Mouse (Mus musculus) midbrain, embryonic 11.5 days (tissue): Measurements from ENCODE around the gene Tnfsf13. TPM values are rescaled to one million over a fixed set of nuclear protein-coding genes. Genes with fewer than 3 reads are reported as not detected.

Experiments used
- ATAC-seq: fragments of 200-750 bp; cut with Nextera tagmentation; 2 replicates; pipeline ENCODE4 v1.8.0; 2017; ENCODE audit warnings: moderate TSS enrichment, moderate library complexity; ENCODE audit not compliant: low FRiP score
- DNase-seq: peaks from one replicate; pipeline ENCODE4 v3.0.0; 2015; ENCODE audit warnings: low spot score; ENCODE audit errors: missing footprints
- H3K27ac ChIP-seq: fragments of 300-500 bp; sonication (generic); 2 replicates; pipeline ENCODE4 v1.5.1; 2014; ENCODE audit warnings: low read depth, low read length
- H3K27me3 ChIP-seq: fragments of 300-500 bp; sonication (generic); 2 replicates; pipeline ENCODE4 v1.6.1; 2014; ENCODE audit warnings: mild to moderate bottlenecking, low read length, moderate library complexity, mixed read lengths; ENCODE audit not compliant: control insufficient read depth, insufficient read depth
- H3K36me3 ChIP-seq: fragments of 300-500 bp; sonication (generic); 2 replicates; pipeline ENCODE4 v1.6.1; 2014; ENCODE audit warnings: mild to moderate bottlenecking, low read length, moderate library complexity, mixed read lengths; ENCODE audit not compliant: control insufficient read depth, insufficient read depth
- H3K4me1 ChIP-seq: fragments of 300-500 bp; sonication (generic); 2 replicates; pipeline ENCODE4 v1.6.1; 2014; ENCODE audit warnings: low read length; ENCODE audit not compliant: control insufficient read depth, insufficient read depth
- H3K4me2 ChIP-seq: fragments of 300-500 bp; sonication (generic); 2 replicates; pipeline ENCODE4 v1.6.1; 2014; ENCODE audit warnings: mild to moderate bottlenecking, moderate library complexity
- H3K4me3 ChIP-seq: fragments of 300-500 bp; sonication (generic); 2 replicates; pipeline ENCODE4 v1.5.1; 2014; ENCODE audit warnings: low read depth, low read length
- H3K9ac ChIP-seq: fragments of 300-500 bp; sonication (generic); 2 replicates; pipeline ENCODE4 v1.6.1; 2014; ENCODE audit warnings: low read length
- H3K9me3 ChIP-seq: fragments of 300-500 bp; sonication (generic); 2 replicates; pipeline ENCODE4 v1.6.1; 2016; ENCODE audit warnings: low read length; ENCODE audit not compliant: control insufficient read depth
- WGBS: fragments of 180-500 bp; shearing (Covaris S2); extraction: QIAGEN DNeasy Blood & Tissue Kit; methylation state at CpG from one replicate; pipeline ENCODE4 v1.1.7; 2014; 5-methylcytosine and 5-hydroxymethylcytosine counted together
- microRNA counts: library from miRNA; unstranded; fragments of <30 nt; microRNA quantifications from one replicate; lab custom pipeline; 2015
- microRNA-seq: library from miRNA; unstranded; fragments of <30 nt; microRNA quantifications from one replicate; pipeline ENCODE4, GENCODE M21; 2017
- polyA plus RNA-seq: library from polyadenylated mRNA; unstranded; fragments of >200 nt; fragmentation: Nextera tagmentation; extraction: Ambion mirVana; gene quantifications from 2 replicates; pipeline ENCODE4 v1.2.1, GENCODE M21; 2014

Gene Tnfsf13
- polyA plus RNA-seq, 1 experiment from 2014 or later: not detected

DNA sequence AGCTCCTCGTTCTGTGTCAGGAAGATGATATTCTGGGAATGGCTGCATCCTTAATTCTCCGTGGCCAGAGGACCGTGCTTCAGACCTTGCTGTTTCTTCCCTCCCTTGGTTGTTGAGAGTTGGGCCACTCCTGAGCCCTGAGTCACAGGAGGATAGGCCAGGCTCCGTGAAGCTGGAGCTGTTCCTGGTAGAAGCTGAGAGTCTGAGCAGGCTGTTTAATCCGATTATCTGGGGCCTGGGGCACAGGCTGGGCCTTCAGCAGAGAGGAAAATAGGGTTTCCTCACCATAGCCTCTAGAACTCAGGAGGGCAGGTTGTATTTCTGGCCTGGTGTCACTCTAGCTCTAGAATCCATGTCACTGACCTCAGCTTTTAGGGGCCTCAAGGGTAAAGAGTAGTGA is 32.2 kb downstream of the Tnfsf13 start:
- Histone ChIP-seq H3K9ac (no peak overlapping the region), H3K4me2 (no peak overlapping the region), H3K4me1 (0 out of 2 replicates have a peak, but pooled peaks cover 4% of the 10 kb centered on the region), H3K9me3 (no peaks in the 10 kb centered on the region), H3K27ac (0 out of 2 replicates have a peak overlapping the region, but pooled peaks have one; percentile 2), H3K36me3 (peaks cover 43% of the 10 kb centered on the region), H3K27me3 (no peaks in the 10 kb centered on the region), H3K4me3 (no peak overlapping the region)
- 60% methylated on average over 5 of the region's 5 CpGs for WGBS
- DNase-seq (no peak), ATAC-seq (no peak)

DNA sequence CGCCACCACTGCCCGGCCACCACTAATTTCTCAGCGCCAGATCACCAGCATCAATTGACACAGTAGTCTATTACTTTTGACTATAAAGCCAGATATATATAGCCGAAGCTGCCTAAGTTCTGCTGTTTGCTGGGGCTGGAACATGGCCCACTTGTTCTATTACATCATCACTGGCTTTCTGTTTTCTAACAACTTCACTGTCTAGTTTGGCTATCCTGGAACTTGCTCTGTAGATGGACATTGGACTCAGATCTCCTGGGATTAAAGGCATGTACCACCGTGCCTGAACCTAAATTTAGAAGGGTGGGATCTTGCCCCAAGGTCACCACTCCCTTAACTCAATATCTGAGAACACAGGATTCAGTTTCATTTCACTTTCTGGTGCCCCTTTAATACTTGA is 39.7 kb downstream of the Tnfsf13 start:
- 96% methylated on average over 5 of the region's 5 CpGs for WGBS
- Histone ChIP-seq H3K4me1 (no peaks in the 10 kb centered on the region), H3K27me3 (no peaks in the 10 kb centered on the region), H3K27ac (no peak overlapping the region), H3K36me3 (peaks cover 52% of the 10 kb centered on the region), H3K4me3 (no peak overlapping the region), H3K9me3 (no peaks in the 10 kb centered on the region), H3K9ac (no peak overlapping the region), H3K4me2 (no peak overlapping the region)
- DNase-seq (no peak), ATAC-seq (no peak)

DNA sequence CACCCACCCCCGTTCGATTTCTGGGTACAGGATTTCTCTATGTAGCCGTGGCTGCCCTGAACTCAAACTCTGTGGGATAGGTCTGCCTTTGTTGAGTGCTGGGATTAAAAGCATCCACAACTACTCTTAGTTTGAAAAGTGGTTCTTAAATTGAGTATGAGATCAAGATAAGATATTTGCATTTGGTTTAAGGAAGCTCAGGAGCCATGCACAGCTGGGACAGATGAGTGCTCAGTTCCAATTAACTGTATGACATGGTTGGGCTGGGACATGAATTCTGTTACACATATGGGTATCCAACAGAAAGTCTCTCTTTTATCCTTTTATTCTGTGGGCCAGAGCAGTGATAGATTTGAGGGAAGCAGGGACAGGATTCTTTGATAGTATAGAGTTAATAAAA is 50.1 kb downstream of the Tnfsf13 start:
- no peak overlapping the region for H3K4me3 ChIP-seq
- H3K9ac ChIP-seq: no peak overlapping the region
- peaks cover 17% of the 10 kb centered on the region for H3K4me1 ChIP-seq
- no peaks in the 10 kb centered on the region for H3K9me3 ChIP-seq
- DNase-seq (no peak), ATAC-seq (no peak)
- 90% methylated on average over 3 of the region's 3 CpGs for WGBS
- H3K4me2 ChIP-seq: no peak overlapping the region; the same call in 1 of the 2 replicates
- no peaks in the 10 kb centered on the region for H3K27me3 ChIP-seq
- H3K36me3 ChIP-seq: 0 out of 2 replicates have a peak, but pooled peaks cover 5% of the 10 kb centered on the region
- no peak overlapping the region for H3K27ac ChIP-seq

DNA sequence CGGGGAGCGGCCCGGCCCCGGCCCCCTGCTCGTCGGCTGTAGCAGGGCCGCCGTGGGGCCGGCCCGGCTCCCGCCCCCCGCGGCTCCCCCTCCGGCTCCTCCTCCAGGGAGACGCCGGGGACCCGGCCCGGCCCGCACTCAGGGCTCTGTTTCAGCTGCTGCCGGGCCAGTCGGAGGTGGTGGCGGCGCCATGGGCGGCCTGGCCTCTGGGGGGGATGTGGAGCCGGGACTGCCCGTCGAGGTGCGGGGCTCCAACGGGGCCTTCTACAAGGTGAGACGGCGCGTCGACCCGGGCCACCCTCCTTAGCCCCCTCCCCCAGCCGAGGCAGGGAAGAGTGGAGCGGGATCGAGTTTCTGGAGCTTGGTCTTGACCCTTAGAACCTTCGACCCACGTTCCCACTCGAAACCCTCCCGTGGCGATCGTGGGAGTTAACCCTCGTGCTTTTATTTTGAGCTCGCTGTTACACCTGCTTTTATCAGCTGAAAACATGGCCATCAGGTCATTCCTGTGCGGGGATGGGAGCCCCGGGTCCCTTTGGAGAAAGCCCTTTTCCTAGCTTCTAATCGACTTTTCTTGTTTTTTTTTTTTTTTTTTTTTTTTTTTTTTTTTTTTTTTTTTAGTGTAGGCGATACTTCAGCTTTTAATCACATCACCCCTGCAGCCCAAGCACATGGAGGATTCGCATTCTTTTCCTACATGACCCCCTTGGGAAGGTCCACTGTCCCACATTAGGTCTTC is 52.3 kb downstream of the Tnfsf13 start:
- DNase-seq (no peak), ATAC-seq (peak; percentile 58)
- WGBS: under 1% methylated on average over 50 of the region's 50 CpGs
- Histone ChIP-seq H3K36me3 (no peaks in the 10 kb centered on the region), H3K27ac (peak overlapping the region; percentile 90), H3K4me3 (peak overlapping the region; percentile 98), H3K9me3 (no peaks in the 10 kb centered on the region), H3K27me3 (no peaks in the 10 kb centered on the region), H3K9ac (peak overlapping the region; percentile 97), H3K4me2 (peak overlapping the region; percentile 82), H3K4me1 (peaks cover 17% of the 10 kb centered on the region)

MicroRNAs encoded within 50 kb of the gene (microRNA counts, 519-probe panel; counts per million panel counts)
- not detected for microRNA mmu-miR-1934 (lab: Ali Mortazavi, UCI)
- 2,868 counts per million, percentile 10 among the panel's probes with 10 or more counts for microRNA mmu-miR-467f (lab: Ali Mortazavi, UCI)

Small RNAs within 50 kb of the gene (microRNA-seq; reads per million reads assigned to microRNA genes)
- gene Mir1934 (3.4 reads per million, percentile 16 among the genes with 10 or more reads in this experiment), gene Mir467f (not detected)

Other genes with a start within 250 kb of the Tnfsf13 start
- 1.00 and 1.9 TPM in 2 replicates for gene Dnah2, start 136.7 kb downstream of the Tnfsf13 start, polyA plus RNA-seq
- gene Efnb3, start 125.6 kb downstream of the Tnfsf13 start, polyA plus RNA-seq: 11.0 and 12.3 TPM in 2 replicates
- 35.1 and 36.4 TPM in 2 replicates for gene Wrap53, start 105.5 kb downstream of the Tnfsf13 start, polyA plus RNA-seq
- 144 and 147 TPM in 2 replicates for gene Trp53, start 105.4 kb downstream of the Tnfsf13 start, polyA plus RNA-seq
- gene Atp1b2, start 79.8 kb downstream of the Tnfsf13 start, polyA plus RNA-seq: 10.4 and 12.2 TPM in 2 replicates
- gene Shbg, start 67.9 kb downstream of the Tnfsf13 start, polyA plus RNA-seq: not detected in 2 replicates
- 13.1 and 16.8 TPM in 2 replicates for gene Sat2, start 63.8 kb downstream of the Tnfsf13 start, polyA plus RNA-seq
- 25.6 and 29.0 TPM in 2 replicates for gene Fxr2, start 52.8 kb downstream of the Tnfsf13 start, polyA plus RNA-seq
- 0.16 TPM in 1 of 2 replicates, not detected in the other for gene Sox15, start 30.5 kb downstream of the Tnfsf13 start, polyA plus RNA-seq
- gene Mpdu1, start 23.1 kb downstream of the Tnfsf13 start, polyA plus RNA-seq: 31.2 and 34.5 TPM in 2 replicates
- gene Cd68, start 19.6 kb downstream of the Tnfsf13 start, polyA plus RNA-seq: 7.0 and 7.9 TPM in 2 replicates
- 877 and 900 TPM in 2 replicates for gene Eif4a1, start 13.4 kb downstream of the Tnfsf13 start, polyA plus RNA-seq
- gene Senp3, start 3.7 kb downstream of the Tnfsf13 start, polyA plus RNA-seq: 80.6 and 90.8 TPM in 2 replicates
- 2.0 and 2.8 TPM in 2 replicates for gene Tnfsf12, start 10.1 kb upstream of the Tnfsf13 start, polyA plus RNA-seq
- 0.78 and 1.6 TPM in 2 replicates for gene Tnfsfm13, start 10.3 kb upstream of the Tnfsf13 start, polyA plus RNA-seq
- 52.4 and 54.1 TPM in 2 replicates for gene Polr2a, start 72.9 kb upstream of the Tnfsf13 start, polyA plus RNA-seq
- gene Slc35g3, start 76.2 kb upstream of the Tnfsf13 start, polyA plus RNA-seq: not detected in 2 replicates
- gene Zbtb4, start 80.1 kb upstream of the Tnfsf13 start, polyA plus RNA-seq: 0.90 and 0.91 TPM in 2 replicates
- gene Chrnb1, start 110.2 kb upstream of the Tnfsf13 start, polyA plus RNA-seq: 0.67 and 0.79 TPM in 2 replicates
- 1.3 and 1.5 TPM in 2 replicates for gene Fgf11, start 116.1 kb upstream of the Tnfsf13 start, polyA plus RNA-seq
- 0.20 and 0.23 TPM in 2 replicates for gene Tmem102, start 119.8 kb upstream of the Tnfsf13 start, polyA plus RNA-seq
- not detected in 2 replicates for gene Gm39566, start 129.5 kb upstream of the Tnfsf13 start, polyA plus RNA-seq
- not detected in 2 replicates for gene Spem2, start 132.7 kb upstream of the Tnfsf13 start, polyA plus RNA-seq
- gene Spem1, start 136.4 kb upstream of the Tnfsf13 start, polyA plus RNA-seq: 0.12 TPM in 1 of 2 replicates, not detected in the other
- 9.9 and 10.3 TPM in 2 replicates for gene Nlgn2, start 152.0 kb upstream of the Tnfsf13 start, polyA plus RNA-seq
- gene Tmem256, start 152.7 kb upstream of the Tnfsf13 start, polyA plus RNA-seq: 285 and 287 TPM in 2 replicates
- gene Plscr3, start 160.6 kb upstream of the Tnfsf13 start, polyA plus RNA-seq: 61.7 and 65.3 TPM in 2 replicates
- gene Tnk1, start 172.9 kb upstream of the Tnfsf13 start, polyA plus RNA-seq: 0.44 and 0.48 TPM in 2 replicates
- not detected in 2 replicates for gene Tmem95, start 192.2 kb upstream of the Tnfsf13 start, polyA plus RNA-seq
- 3.1 and 3.9 TPM in 2 replicates for gene Kctd11, start 195.6 kb upstream of the Tnfsf13 start, polyA plus RNA-seq
- gene Acap1, start 209.8 kb upstream of the Tnfsf13 start, polyA plus RNA-seq: 0.36 and 0.59 TPM in 2 replicates
- 15.3 and 17.8 TPM in 2 replicates for gene 2810408A11Rik, start 215.2 kb upstream of the Tnfsf13 start, polyA plus RNA-seq
- gene Neurl4, start 215.3 kb upstream of the Tnfsf13 start, polyA plus RNA-seq: 15.6 and 16.3 TPM in 2 replicates
- 92.2 and 95.8 TPM in 2 replicates for gene Gps2, start 228.1 kb upstream of the Tnfsf13 start, polyA plus RNA-seq
- gene Eif5a, start 236.2 kb upstream of the Tnfsf13 start, polyA plus RNA-seq: 1,778 and 1,800 TPM in 2 replicates